Mouse (Mus musculus): Measurements from ENCODE around the gene Nprl2. TPM values are rescaled to one million over a fixed set of nuclear protein-coding genes. Genes with fewer than 3 reads are reported as not detected.

The Nprl2 gene
- polyA plus RNA-seq, 1 experiment from 2014 or later, result 78.7 TPM

DNA sequence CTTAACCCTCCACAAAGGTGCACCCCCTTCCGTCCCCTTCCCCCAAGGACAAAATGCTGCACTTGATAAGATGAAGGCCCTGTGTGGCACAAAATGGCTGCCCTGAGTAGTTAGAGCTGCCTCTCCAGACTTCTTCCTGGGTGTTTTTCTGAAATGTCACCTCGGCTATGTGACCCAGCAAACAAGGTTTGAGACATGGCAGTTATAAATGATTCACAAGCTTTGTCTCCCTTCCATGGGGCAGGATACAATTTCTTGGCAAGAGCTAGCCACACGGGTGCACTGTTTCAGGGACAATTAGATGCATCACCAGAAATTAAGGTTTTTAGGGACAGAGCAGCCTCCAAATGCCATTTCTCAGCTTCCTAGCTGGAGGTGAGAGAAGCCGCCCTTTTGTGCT lies 1.6 kb upstream of the Nprl2 start:
- no peak for ATAC-seq (replicated peaks)
- WGBS, result 79% methylated on average over 4 of the region's 4 CpGs
- Histone ChIP-seq H3K9me3 (no peaks in the 10 kb centered on the region), H3K36me3 (peaks cover 46% of the 10 kb centered on the region), H3K9ac (replicated peaks) (no peak overlapping the region; the same call in 1 of the 2 replicates), H3K4me2 (replicated peaks) (peak overlapping the region; percentile 77; the same call in 1 of the 2 replicates), H3K27me3 (no peaks in the 10 kb centered on the region), H3K4me3 (0 out of 2 replicates have a peak overlapping the region, but pooled peaks have one; percentile 89), H3K4me1 (peaks cover 48% of the 10 kb centered on the region), H3K27ac (replicated peaks) (no peak overlapping the region)

DNA sequence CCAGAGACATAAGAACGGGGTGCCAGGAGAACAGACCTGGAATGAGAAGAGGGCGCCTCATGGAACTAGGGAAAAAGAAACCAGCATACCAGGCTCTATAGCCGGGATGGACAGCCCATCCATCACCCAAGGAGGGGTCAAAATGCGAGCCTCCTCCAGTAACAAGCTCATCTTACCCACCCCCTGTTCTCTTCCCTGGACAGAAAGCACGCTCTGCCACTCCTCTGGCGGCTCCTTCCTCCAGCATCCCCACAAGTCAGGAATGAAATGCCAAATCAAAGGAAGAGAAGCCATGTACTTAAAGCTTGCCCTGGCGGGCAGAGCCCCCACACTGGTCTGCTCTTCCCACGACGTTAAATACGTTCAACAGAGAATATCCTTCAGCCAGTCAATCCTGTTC lies 1.0 kb upstream of the Nprl2 start:
- ATAC-seq (replicated peaks), result no peak

DNA sequence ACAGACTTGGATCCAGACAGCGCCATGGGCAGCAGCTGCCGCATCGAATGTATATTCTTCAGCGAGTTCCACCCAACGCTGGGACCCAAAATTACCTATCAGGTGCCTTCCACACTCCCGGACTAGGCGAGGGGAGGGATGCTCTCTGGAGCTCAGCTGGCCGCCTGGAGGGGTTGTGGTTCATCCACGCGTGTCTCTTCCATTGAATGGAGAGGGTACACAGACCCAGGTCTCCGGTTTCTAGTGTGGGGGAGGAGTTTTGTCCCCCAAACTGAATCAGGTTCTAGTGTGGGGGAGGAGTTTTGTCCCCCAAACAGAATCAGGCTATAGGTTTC lies 293 bp downstream of the Nprl2 start:
- H3K36me3 ChIP-seq, result peaks cover 46% of the 10 kb centered on the region
- H3K27me3 ChIP-seq, result no peaks in the 10 kb centered on the region
- H3K4me1 ChIP-seq, result peaks cover 46% of the 10 kb centered on the region
- H3K4me3 ChIP-seq, result peak overlapping the region; percentile 89
- peak overlapping the region; percentile 65 for H3K9ac ChIP-seq (replicated peaks)
- H3K4me2 ChIP-seq (replicated peaks), result peak overlapping the region; percentile 77
- under 1% methylated on average over 11 of the region's 11 CpGs for WGBS
- H3K9me3 ChIP-seq, result no peaks in the 10 kb centered on the region
- peak overlapping the region; percentile 66 for H3K27ac ChIP-seq (replicated peaks)
- peak; percentile 11; the same call in 1 of the 2 replicates for ATAC-seq (replicated peaks)

More for the DNA sequence above, 1.0 kb upstream of the Nprl2 start:
- Histone ChIP-seq H3K27ac (replicated peaks) (no peak overlapping the region; the same call in 1 of the 2 replicates), H3K9me3 (no peaks in the 10 kb centered on the region), H3K27me3 (no peaks in the 10 kb centered on the region), H3K4me3 (peak overlapping the region; percentile 89), H3K4me1 (peaks cover 46% of the 10 kb centered on the region), H3K36me3 (peaks cover 46% of the 10 kb centered on the region), H3K4me2 (replicated peaks) (peak overlapping the region; percentile 77), H3K9ac (replicated peaks) (peak overlapping the region; percentile 65)
- WGBS, result 35% methylated on average over 10 of the region's 10 CpGs

DNA sequence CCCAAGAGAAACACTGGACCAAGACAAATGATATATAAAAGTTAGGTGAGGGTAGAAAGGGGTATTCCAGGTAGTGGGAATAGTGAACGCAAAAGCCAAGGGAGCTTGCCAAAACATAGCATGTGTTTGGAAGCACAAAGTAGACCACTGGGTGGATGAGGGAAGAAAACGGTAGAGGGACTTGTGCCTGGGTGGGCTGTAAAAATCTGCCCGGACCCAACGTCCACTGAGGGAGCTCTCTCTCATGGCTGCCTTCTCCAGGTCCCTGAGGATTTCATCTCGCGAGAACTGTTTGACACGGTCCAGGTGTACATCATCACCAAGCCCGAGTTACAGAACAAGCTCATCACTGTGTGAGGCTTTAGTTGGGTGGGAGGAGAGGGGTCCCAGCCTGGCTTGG lies 695 bp downstream of the Nprl2 start:
- Histone ChIP-seq H3K4me3 (peak overlapping the region; percentile 89), H3K4me2 (replicated peaks) (peak overlapping the region; percentile 77), H3K4me1 (peaks cover 46% of the 10 kb centered on the region), H3K36me3 (peaks cover 44% of the 10 kb centered on the region), H3K27ac (replicated peaks) (no peak overlapping the region), H3K9ac (replicated peaks) (peak overlapping the region; percentile 65; the same call in 1 of the 2 replicates), H3K9me3 (no peaks in the 10 kb centered on the region), H3K27me3 (no peaks in the 10 kb centered on the region)
- WGBS, result 46% methylated on average over 8 of the region's 8 CpGs
- ATAC-seq (replicated peaks), result no peak

DNA sequence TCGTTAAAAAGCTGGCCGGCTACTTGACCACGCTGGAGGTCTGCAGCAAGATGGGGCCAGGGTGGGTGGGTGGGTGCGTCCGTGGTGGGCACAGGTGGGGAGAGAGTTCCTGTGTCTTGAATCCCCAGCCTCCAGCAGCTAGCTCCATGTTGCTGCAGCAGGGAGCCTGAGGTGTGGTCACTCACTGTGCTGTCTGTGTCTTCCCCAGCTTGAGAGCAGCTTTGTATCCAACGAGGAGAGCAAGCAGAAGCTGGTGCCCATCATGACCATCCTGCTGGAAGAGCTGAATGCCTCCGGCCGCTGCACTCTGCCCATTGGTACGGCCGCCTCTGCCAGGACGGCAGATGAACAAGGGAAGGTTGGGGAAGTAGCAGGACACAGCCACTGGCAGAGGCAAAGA lies 1.3 kb downstream of the Nprl2 start:
- no peak overlapping the region for H3K27ac ChIP-seq (replicated peaks)
- H3K27me3 ChIP-seq, result no peaks in the 10 kb centered on the region
- H3K4me2 ChIP-seq (replicated peaks), result no peak overlapping the region
- H3K4me3 ChIP-seq, result no peak overlapping the region
- H3K4me1 ChIP-seq, result peaks cover 42% of the 10 kb centered on the region
- ATAC-seq (replicated peaks), result no peak
- 88% methylated on average over 11 of the region's 11 CpGs for WGBS
- no peak overlapping the region for H3K9ac ChIP-seq (replicated peaks)
- H3K9me3 ChIP-seq, result no peaks in the 10 kb centered on the region
- H3K36me3 ChIP-seq, result peaks cover 38% of the 10 kb centered on the region

DNA sequence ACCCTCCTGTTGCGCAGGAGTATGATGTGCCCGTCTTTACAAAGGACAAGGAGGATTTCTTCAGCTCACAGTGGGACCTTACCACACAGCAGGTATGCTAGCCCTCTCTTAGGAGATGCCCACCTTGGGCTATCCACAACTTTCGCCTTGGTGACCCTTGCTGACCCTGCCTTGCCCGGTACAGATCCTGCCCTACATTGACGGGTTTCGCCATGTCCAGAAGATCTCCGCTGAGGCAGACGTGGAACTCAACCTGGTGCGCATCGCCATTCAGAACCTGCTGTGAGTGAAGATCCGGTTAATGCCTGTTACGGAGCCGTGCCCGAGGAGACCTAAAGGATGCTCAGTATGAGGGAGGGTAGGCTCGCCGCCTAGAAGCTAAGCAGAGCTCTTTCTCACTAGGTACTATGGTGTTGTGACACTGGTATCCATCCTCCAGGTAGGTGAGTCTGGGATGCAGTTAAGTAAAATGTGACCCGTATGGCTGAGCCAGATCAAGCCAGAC lies 2.2 kb downstream of the Nprl2 start:
- H3K36me3 ChIP-seq, result peaks cover 28% of the 10 kb centered on the region
- H3K9ac ChIP-seq (replicated peaks), result no peak overlapping the region
- 92% methylated on average over 17 of the region's 17 CpGs for WGBS
- no peaks in the 10 kb centered on the region for H3K9me3 ChIP-seq
- no peak overlapping the region for H3K4me3 ChIP-seq
- peaks cover 42% of the 10 kb centered on the region for H3K4me1 ChIP-seq
- no peak for ATAC-seq (replicated peaks)
- H3K4me2 ChIP-seq (replicated peaks), result no peak overlapping the region
- no peaks in the 10 kb centered on the region for H3K27me3 ChIP-seq
- no peak overlapping the region for H3K27ac ChIP-seq (replicated peaks)

DNA sequence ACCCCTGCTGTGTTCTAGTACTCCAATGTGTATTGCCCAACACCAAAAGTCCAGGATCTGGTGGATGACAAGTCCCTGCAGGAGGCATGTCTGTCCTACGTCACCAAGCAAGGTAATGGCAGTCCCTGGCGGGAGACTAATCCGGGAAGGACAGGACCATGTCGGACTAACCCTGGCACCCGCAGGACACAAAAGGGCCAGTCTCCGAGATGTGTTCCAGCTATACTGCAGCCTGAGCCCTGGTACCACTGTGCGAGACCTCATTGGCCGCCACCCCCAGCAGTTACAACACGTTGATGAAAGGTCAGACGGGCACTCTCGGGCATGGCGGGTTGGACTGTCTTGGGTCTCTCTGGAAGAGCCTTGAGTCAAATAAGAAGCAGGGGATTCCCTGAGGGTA lies 2.7 kb downstream of the Nprl2 start:
- 93% methylated on average over 12 of the region's 12 CpGs for WGBS
- Histone ChIP-seq H3K4me1 (peaks cover 42% of the 10 kb centered on the region), H3K27me3 (0 out of 2 replicates have a peak, but pooled peaks cover 2% of the 10 kb centered on the region)

DNA sequence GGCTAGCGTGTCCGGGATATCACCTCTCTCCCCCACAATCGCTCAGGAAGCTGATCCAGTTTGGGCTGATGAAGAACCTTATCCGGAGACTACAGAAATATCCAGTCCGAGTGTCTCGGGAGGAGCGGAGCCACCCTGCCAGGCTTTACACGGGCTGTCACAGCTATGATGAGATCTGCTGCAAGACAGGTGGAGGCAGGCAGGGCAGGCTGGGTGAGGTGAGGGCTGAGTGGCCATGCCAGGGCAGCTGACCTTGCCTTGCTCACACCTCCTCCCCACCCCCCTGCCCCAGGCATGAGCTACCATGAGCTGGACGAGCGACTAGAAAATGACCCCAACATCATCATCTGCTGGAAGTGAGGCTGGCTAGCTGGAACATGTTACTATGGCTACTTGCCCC lies 3.2 kb downstream of the Nprl2 start:
- Histone ChIP-seq H3K4me2 (replicated peaks) (no peak overlapping the region), H3K4me1 (peaks cover 42% of the 10 kb centered on the region), H3K36me3 (peaks cover 19% of the 10 kb centered on the region), H3K9ac (replicated peaks) (no peak overlapping the region), H3K9me3 (no peaks in the 10 kb centered on the region), H3K4me3 (no peak overlapping the region), H3K27ac (replicated peaks) (no peak overlapping the region), H3K27me3 (0 out of 2 replicates have a peak, but pooled peaks cover 5% of the 10 kb centered on the region)
- no peak for ATAC-seq (replicated peaks)
- WGBS, result 82% methylated on average over 10 of the region's 10 CpGs

More for the DNA sequence above, 2.7 kb downstream of the Nprl2 start:
- Histone ChIP-seq H3K4me3 (no peak overlapping the region), H3K4me2 (replicated peaks) (no peak overlapping the region), H3K36me3 (peaks cover 23% of the 10 kb centered on the region), H3K9ac (replicated peaks) (no peak overlapping the region), H3K9me3 (no peaks in the 10 kb centered on the region), H3K27ac (replicated peaks) (no peak overlapping the region)
- no peak for ATAC-seq (replicated peaks)

DNA sequence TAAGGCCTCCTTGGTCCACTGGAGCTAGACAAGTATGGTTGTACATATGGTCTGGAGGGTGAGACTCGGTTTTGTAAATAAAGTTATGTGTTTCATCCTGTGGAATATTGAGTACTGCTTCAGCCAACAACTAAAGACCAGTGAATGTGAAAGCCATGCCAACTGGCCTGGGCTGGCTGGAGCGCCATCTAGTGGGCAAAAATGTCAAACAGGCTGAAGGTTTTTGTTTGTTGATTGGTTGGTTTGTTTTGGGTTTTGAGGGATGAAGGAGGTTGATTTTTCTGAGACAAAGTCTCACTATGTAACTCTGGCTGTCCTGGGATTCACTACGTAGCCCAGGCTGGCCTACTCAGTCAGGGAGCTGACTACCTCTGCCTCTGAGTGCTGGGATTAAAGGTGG lies 3.6 kb downstream of the Nprl2 start:
- Histone ChIP-seq H3K4me1 (peaks cover 40% of the 10 kb centered on the region), H3K9me3 (no peaks in the 10 kb centered on the region), H3K27ac (replicated peaks) (no peak overlapping the region), H3K36me3 (peaks cover 17% of the 10 kb centered on the region), H3K9ac (replicated peaks) (no peak overlapping the region), H3K4me2 (replicated peaks) (no peak overlapping the region), H3K27me3 (peaks cover 9% of the 10 kb centered on the region), H3K4me3 (no peak overlapping the region)
- ATAC-seq (replicated peaks), result no peak
- 7% methylated on average over 3 of the region's 3 CpGs for WGBS

DNA sequence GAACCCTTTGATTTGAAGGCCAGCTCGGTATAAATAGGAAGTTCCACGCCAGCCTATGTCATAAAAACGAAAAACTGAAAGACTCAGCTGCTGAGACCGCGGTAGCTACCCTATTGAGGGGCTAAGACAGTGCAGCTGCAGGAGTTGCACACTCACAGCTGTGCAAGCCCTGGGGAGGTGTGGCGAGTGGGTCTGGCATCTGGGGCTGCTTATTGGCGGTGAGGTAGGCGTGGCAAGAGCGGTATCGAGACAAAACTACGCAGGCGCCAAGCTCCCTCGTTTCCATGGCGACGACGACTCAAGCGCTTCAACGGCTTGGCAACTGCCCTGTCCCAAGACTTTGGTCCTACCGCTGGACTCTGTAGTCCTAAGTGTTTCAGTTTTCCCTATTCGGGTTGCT lies 5.0 kb downstream of the Nprl2 start, which contains the start of gene Zmynd10:
Gene Zmynd10, plus strand, starts transcription at position 273 of the 400 bp plus-strand sequence.
- Histone ChIP-seq H3K9me3 (no peaks in the 10 kb centered on the region), H3K27me3 (peaks cover 20% of the 10 kb centered on the region), H3K4me1 (peaks cover 42% of the 10 kb centered on the region), H3K27ac (replicated peaks) (peak within 1 kb of the TSS; percentile 60), H3K4me2 (replicated peaks) (peak within 1 kb of the TSS; percentile 41), H3K36me3 (peaks cover 17% of the 10 kb centered on the region), H3K4me3 (peak within 1 kb of the TSS; percentile 12), H3K9ac (replicated peaks) (no peak within 1 kb of the TSS)
- peak; percentile 67 for ATAC-seq (replicated peaks)
- WGBS, result 4% methylated on average over 20 of the region's 20 CpGs

DNA sequence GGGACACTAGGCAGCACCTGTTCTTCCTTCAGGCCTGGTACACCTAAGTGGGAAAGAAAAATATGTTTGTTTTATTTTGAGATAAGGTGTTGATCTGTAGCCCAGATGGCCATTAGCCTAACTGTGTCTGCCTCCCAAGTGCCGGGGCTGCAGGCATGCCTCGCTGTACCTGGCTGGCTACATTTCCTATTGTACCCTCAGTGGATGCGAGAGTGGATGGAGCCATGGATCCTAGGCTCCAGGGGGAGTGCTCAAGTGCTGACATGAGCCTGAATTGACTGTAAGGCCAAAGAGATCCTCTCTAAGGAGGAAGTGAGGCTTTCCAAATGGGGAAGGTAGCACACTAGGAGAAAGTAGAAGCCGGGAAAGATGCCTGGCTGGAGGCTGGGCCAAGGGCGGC lies 5.9 kb downstream of the Nprl2 start:
- Histone ChIP-seq H3K4me3 (no peak overlapping the region), H3K27me3 (peaks cover 29% of the 10 kb centered on the region), H3K4me2 (replicated peaks) (no peak overlapping the region), H3K36me3 (peaks cover 17% of the 10 kb centered on the region), H3K4me1 (peaks cover 36% of the 10 kb centered on the region), H3K9ac (replicated peaks) (no peak overlapping the region), H3K27ac (replicated peaks) (no peak overlapping the region), H3K9me3 (no peaks in the 10 kb centered on the region)
- 80% methylated on average over 5 of the region's 5 CpGs for WGBS
- no peak for ATAC-seq (replicated peaks)

DNA sequence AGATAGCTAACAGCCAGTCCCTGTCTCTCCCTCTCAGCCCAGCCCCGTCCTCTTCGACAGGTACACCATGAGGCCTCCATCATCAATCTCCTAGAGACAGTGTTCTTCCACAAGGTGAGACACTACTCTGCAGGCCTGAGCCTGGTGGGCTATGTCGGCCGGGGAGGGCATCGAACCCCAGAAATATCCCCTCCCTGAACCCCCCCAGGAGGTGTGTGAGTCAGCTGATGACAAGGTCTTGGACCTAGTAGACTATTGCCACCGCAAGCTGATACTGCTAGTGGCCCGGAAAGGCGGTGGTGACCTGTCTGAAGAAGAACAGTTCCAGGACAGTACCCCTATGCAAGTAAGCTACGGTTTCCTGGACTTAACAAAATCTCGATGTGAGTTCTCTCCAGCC lies 6.8 kb downstream of the Nprl2 start:
- H3K9me3 ChIP-seq, result no peaks in the 10 kb centered on the region
- no peak overlapping the region for H3K4me2 ChIP-seq (replicated peaks)
- peaks cover 33% of the 10 kb centered on the region for H3K27me3 ChIP-seq
- H3K9ac ChIP-seq (replicated peaks), result no peak overlapping the region
- WGBS, result 88% methylated on average over 10 of the region's 10 CpGs
- H3K36me3 ChIP-seq, result peaks cover 13% of the 10 kb centered on the region
- H3K4me1 ChIP-seq, result peaks cover 43% of the 10 kb centered on the region
- no peak overlapping the region for H3K4me3 ChIP-seq
- H3K27ac ChIP-seq (replicated peaks), result no peak overlapping the region
- ATAC-seq (replicated peaks), result no peak

Measured in forebrain, embryonic 15.5 days (tissue).